Mouse (Mus musculus) testis, adult 2 months (tissue): ENCODE measurements at regions not wholly inside any gene's neighbourhood (a gene's known extent, or its start where the extent isn't known, plus 50 kb on each side); places are given as distances from the start of the nearest gene placed in this dataset.

ENCODE experiments used
- CTCF ChIP-seq: fragments of 200-500 bp; IDR thresholded peaks from 2 replicates; pipeline ENCODE4 v1.5.1; 2012; ENCODE audit warnings: low read depth, mild to moderate bottlenecking, inconsistent platforms, low read length, moderate library complexity; ENCODE audit not compliant: control insufficient read depth, insufficient read depth, insufficient replicate concordance
- POLR2A ChIP-seq: fragments of 200-500 bp; IDR thresholded peaks from 2 replicates; pipeline ENCODE4 v1.6.1; 2012; ENCODE audit warnings: low read depth, mild to moderate bottlenecking, inconsistent platforms, low read length, moderate library complexity; ENCODE audit not compliant: control insufficient read depth

GRCm38 (mm10) chr3:52896462-52896861, 120.6 kb downstream of the Cog6 start:
- TF ChIP-seq CTCF (no peak), POLR2A (no peak)
